Mouse (Mus musculus): ENCODE data around the gene Creld2.

Gene Creld2

GRCm38 (mm10) chr15:88866934-88867356 lies 47.5 kb downstream of the Creld2 start:
- WGBS, result 54% methylated on average over 7 of the region's 7 CpGs

- 50% methylated on average over 5 of the region's 5 CpGs for WGBS
These were observed 48.0 kb downstream of the Creld2 start for GRCm38 (mm10) chr15:88867368-88868023.

GRCm38 (mm10) chr15:88868024-88868742 lies 48.7 kb downstream of the Creld2 start:
- WGBS, result 93% methylated on average over 6 of the region's 6 CpGs

DNA sequence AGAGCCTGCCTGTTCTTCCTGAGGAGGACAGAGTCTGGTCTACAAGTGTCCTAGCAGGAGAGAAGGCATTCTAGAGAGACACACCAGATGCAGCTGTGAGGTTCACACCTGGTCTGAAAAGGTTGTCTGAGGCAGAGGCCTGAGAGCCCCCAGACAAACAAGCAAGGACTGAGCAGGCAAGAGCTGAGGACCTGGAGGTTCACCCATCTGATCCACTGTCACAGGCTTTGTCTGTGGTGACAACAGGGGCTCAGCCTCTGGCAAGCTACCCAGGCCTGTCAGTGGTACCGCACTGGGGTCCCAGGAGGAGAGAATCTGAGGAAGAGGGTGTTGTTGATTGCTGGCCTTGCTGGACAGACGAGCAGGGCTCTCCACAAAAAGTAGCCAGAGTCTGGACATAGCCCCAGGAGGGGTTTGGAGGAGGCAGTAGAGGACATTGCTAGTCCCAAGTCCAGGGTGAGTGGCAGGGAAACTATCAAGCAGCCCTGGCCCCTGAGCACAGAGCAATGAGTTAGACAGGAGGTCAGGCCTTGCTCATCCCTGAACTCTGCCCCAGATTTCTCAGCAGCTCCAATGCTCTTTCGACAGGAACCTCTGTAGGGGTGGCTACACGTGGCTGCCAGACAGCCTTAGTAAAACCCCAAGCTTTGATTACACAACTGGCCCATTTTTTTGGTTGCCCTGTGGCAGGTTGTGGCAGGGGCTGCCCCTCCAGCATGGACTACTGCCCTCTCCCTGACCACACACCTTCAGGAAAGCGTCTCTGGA lies 51.2 kb downstream of the Creld2 start:
- 82% methylated on average over 5 of the region's 5 CpGs for WGBS

GRCm38 (mm10) chr15:88874061-88874460 lies 54.6 kb downstream of the Creld2 start:
- 94% methylated on average over 3 of the region's 3 CpGs for WGBS

DNA sequence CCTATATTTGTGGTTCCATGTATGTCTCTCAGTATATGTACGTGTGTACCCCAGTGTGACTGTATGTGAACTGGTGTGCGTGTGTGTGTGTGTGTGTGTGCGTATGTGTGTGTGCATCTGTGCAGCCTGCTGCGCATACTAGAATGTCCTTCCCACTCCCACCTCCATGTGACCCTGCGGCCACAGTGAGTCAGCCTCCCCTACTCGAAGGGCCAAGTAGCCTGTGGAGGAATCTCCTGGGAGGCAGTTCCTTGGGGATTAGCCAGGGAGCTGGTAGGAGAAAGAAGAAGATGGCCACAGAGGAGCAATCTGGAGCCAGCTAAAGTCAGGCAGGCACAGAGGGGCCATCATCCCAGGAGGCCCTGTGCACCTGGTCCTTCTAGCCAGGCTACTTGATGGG lies 55.0 kb downstream of the Creld2 start:
- 86% methylated on average over 6 of the region's 6 CpGs for WGBS

- WGBS, result 52% methylated on average over 10 of the region's 10 CpGs
These were observed 56.2 kb downstream of the Creld2 start for GRCm38 (mm10) chr15:88875625-88876081.
